Mouse (Mus musculus): Measurements from ENCODE around the gene Kel.

- TF ChIP-seq CTCF (IDR thresholded peaks at IDR 0.05; ENCODE audit: control insufficient read depth, insufficient read depth, low read length) (no peak), POLR2A (IDR thresholded peaks at IDR 0.05; ENCODE audit: borderline replicate concordance, control insufficient read depth, low read depth, low read length) (no peak)
These were observed 20.0 kb downstream of the Kel start, which contains the start of gene Llcfc1 for GRCm38 (mm10) chr6:41684131-41684530.
